Mouse (Mus musculus) brain, adult 2 months (tissue): Measurements from ENCODE around the gene Rab3gap1.

Source experiments
- DNase-seq: peaks from one replicate; pipeline ENCODE4 v3.0.0; 2011; ENCODE audit warnings: low read depth, low spot score

Gene Rab3gap1

DNA sequence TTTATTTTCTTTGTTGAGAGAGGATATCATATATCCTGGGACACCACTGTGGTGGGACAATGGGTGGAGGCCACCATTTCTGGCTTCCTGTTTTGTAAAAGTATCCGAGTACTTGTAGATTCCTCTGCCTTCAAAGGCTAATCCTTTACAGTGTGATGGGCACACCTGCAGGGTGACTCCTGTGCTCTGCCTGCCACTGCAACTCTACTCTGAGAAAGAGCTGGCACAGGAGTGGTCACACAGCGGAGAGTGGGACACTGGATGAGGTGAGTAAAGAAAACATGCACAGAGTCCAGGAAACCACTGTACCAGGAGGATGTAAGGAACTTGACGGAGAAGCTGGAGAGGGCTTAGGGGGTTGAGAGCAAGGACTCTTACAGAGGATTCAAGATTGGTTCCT is 113.7 kb downstream of the Rab3gap1 start:
- DNase-seq: no peak

DNA sequence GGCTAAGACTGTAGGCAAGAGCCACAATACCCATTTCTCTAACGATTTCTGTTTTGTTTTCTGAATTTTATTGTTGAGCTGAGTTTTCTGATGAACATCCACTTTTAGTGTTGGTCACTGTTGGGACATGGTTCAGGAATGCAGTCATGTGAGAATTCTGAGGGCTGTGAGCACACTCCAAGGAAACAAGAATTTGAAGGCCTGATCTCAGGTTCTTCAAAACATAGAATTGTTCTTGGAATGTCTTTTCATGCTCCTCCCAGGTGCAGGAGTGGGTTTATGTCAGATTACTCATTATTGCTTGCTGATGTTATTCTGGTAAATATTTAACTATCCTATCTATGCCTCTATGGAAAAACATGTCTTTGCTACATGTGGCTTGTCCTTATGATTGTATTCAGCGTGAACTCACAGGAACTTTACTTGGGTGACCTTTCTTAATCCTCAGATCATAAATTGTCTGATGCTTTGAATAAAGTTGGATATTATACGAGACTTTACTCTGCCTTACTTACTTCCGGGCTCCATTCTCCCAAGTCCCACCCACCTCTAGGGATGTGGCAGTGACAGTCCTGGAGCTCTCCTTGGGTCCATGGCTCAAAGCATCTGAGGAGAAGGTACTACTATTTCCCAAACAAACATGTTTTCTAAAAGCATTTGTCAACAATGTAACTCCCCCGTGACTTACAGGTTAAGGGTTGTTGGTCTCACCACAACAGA is 114.9 kb downstream of the Rab3gap1 start:
- DNase-seq: no peak

DNA sequence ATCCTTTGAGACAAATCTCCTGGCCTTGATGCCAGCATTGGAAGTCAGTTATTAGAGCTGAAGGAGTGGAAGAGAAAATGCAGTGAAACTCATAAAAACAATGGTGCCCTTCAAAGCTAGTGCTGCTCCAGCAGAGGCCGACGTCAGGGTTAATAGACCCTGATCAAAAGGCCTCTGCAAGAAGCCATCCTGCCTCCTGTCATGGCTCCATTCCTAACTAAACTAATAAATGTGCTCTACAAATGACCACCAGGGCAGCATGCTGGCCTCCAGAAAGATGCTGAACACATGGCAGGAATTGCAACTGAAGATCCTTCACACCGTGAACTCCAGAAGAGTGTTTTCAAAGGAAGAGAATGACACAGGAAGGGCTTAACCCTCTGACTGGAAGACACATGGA is 116.8 kb downstream of the Rab3gap1 start:
- no peak for DNase-seq

DNA sequence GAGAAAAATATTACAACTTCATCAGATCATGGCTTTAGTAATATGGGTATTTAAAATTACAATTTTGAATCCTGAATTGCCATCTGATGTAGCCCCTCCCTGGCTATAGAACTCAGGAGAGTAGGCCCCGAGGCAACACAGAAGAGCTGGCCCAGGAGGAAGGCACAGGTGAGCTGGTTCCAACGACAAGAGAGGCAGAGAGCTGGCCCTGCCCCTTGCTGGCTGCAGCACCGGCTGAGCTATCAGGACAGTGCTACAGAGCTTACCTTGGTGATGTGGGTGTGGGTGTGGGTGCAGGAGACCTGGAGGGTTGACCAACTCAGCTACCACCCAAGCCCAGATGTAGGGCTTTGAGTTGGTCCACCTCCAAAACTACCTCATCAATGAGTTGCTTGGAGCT is 119.7 kb downstream of the Rab3gap1 start:
- DNase-seq: no peak

DNA sequence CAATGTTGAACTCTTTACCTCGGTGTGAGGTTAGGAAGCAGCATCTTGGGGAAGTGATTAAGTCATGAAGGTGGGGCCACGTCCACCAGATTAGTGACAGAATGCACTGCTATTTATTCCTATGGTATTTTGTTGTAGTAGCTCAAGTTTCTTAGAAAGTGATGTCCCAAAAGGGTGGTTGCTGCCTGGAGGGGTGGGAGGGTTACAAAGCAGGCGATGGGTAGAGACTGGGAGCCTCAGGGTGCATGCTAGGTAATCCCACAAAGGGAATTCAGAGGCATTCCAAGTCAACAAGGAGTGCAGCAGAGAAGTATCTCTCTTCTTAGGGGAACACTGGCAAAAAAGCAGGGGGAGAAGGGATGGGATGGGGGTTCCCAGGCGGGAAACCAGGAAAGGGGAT is 120.8 kb downstream of the Rab3gap1 start:
- DNase-seq: no peak

DNA sequence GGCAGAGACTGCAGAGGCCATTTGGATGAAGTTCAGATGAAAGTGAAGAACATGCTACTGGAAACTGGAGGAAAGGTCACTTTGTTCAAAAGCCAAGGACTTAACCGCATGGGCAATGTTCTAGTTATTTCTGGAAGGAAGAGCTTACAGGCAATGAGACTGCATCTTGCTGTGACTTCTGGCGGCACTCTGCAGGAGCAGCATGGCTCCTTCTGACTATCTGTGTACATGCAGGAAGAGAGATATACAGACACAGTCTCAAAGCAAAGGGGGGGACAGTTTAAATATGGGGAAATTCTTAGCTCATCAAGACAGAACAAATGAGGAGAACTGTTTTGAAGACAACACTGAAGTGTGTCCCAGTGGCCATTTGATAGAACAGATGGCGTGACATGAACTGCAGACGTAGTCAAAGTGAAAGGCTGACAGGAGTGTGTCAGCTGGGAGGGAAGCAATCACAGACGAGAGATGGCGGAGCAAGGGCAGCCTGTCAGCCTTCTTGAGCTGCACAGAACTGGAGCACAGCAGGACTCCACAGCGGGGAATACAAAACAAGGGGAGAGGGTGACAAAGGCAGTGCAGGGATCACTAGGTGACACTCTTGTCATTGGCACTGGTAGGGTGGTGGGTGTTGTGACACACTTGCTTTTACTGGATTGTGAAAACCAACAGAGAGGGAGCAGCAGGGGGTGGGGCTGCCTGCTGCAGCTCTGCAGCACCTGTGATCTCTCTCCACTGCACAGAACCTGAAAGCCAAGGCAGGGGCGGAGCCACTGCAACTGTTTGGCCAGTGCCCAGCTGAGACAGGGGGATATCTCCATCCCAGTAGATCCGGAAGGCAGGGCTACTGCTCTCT is 121.5 kb downstream of the Rab3gap1 start:
- peak; percentile 81 for DNase-seq
